Mouse (Mus musculus) limb, embryonic 12.5 days (tissue): ENCODE data around the gene Atp7b. TPM values are rescaled to one million over a fixed set of nuclear protein-coding genes. Genes with fewer than 3 reads are reported as not detected.

Experiments
- ATAC-seq: fragments of 200-750 bp; cut with Nextera tagmentation; 2 replicates; pipeline ENCODE4 v1.8.0; 2017; ENCODE audit warnings: low read depth, moderate TSS enrichment; ENCODE audit not compliant: insufficient number of reproducible peaks, insufficient read depth, low FRiP score, low TSS enrichment
- H3K27ac ChIP-seq: fragments of 300-500 bp; sonication (generic); 2 replicates; pipeline ENCODE4 v1.5.1; 2016; ENCODE audit warnings: mild to moderate bottlenecking, moderate library complexity
- H3K27me3 ChIP-seq: fragments of 300-500 bp; sonication (generic); 2 replicates; pipeline ENCODE4 v1.6.1; 2016; ENCODE audit warnings: mild to moderate bottlenecking, moderate library complexity
- H3K36me3 ChIP-seq: fragments of 300-500 bp; sonication (generic); 2 replicates; pipeline ENCODE4 v1.6.1; 2016; ENCODE audit warnings: mild to moderate bottlenecking, moderate library complexity
- H3K4me1 ChIP-seq: fragments of 300-500 bp; sonication (generic); replicated peaks from 2 replicates; pipeline ENCODE4 v1.6.1; 2016
- H3K4me2 ChIP-seq: fragments of 300-500 bp; sonication (generic); 2 replicates; pipeline ENCODE4 v1.6.1; 2016; ENCODE audit warnings: mild to moderate bottlenecking, moderate library complexity
- H3K4me3 ChIP-seq: fragments of 300-500 bp; sonication (generic); replicated peaks from 2 replicates; pipeline ENCODE4 v1.5.1; 2016; ENCODE audit warnings: mild to moderate bottlenecking
- H3K9ac ChIP-seq: fragments of 300-500 bp; sonication (generic); replicated peaks from 2 replicates; pipeline ENCODE4 v1.6.1; 2016; ENCODE audit warnings: mild to moderate bottlenecking, moderate library complexity
- H3K9me3 ChIP-seq: fragments of 300-500 bp; sonication (generic); 2 replicates; pipeline ENCODE4 v1.6.1; 2016; ENCODE audit warnings: mild to moderate bottlenecking, moderate library complexity
- WGBS: fragments of 180-500 bp; shearing (Covaris S2); methylation state at CpG from one replicate; pipeline ENCODE4 v1.1.7; 2016; 5-methylcytosine and 5-hydroxymethylcytosine counted together
- polyA plus RNA-seq: library from polyadenylated mRNA; unstranded; fragments of >200 nt; fragmentation: Nextera tagmentation; extraction: Ambion mirVana; gene quantifications from 2 replicates; pipeline ENCODE4 v1.2.1, GENCODE M21; 2016

Gene Atp7b
- polyA plus RNA-seq, 1 experiment from 2014 or later: 0.97 TPM

- ATAC-seq: no peak
These were observed 5.2 kb downstream of the Atp7b start for GRCm38 (mm10) chr8:22054674-22055491.

GRCm38 (mm10) chr8:22047699-22048464 lies 12.2 kb downstream of the Atp7b start:
- H3K4me2 ChIP-seq: no peak overlapping the region
- ATAC-seq: peak; percentile 42; the same call in 1 of the 2 replicates

More at GRCm38 (mm10) chr8:22054674-22055491, 5.2 kb downstream of the Atp7b start:
- H3K4me2 ChIP-seq: no peak overlapping the region
- H3K9ac ChIP-seq: no peak overlapping the region
- WGBS: 84% methylated on average over 12 of the region's 12 CpGs
- H3K36me3 ChIP-seq: no peaks in the 10 kb centered on the region
- H3K4me1 ChIP-seq: no peaks in the 10 kb centered on the region
- H3K27ac ChIP-seq: no peak overlapping the region
- H3K27me3 ChIP-seq: peaks cover 28% of the 10 kb centered on the region
- no peaks in the 10 kb centered on the region for H3K9me3 ChIP-seq
- no peak overlapping the region for H3K4me3 ChIP-seq

GRCm38 (mm10) chr8:22043706-22044105 lies 16.4 kb downstream of the Atp7b start:
- Histone ChIP-seq H3K36me3 (no peaks in the 10 kb centered on the region), H3K4me1 (no peaks in the 10 kb centered on the region; the same call in 1 of the 2 replicates), H3K27me3 (peaks cover 18% of the 10 kb centered on the region), H3K27ac (no peak overlapping the region), H3K9me3 (no peaks in the 10 kb centered on the region), H3K4me2 (no peak overlapping the region), H3K4me3 (no peak overlapping the region), H3K9ac (no peak overlapping the region)
- 48% methylated on average over 12 of the region's 12 CpGs for WGBS
- no peak for ATAC-seq

More at GRCm38 (mm10) chr8:22047699-22048464, 12.2 kb downstream of the Atp7b start:
- H3K9me3 ChIP-seq: no peaks in the 10 kb centered on the region
- H3K4me3 ChIP-seq: no peak overlapping the region
- no peaks in the 10 kb centered on the region for H3K27me3 ChIP-seq
- H3K27ac ChIP-seq: no peak overlapping the region
- 54% methylated on average over 2 of the region's 2 CpGs for WGBS
- no peaks in the 10 kb centered on the region for H3K36me3 ChIP-seq
- H3K4me1 ChIP-seq: no peaks in the 10 kb centered on the region; the same call in 1 of the 2 replicates
- no peak overlapping the region for H3K9ac ChIP-seq

- Histone ChIP-seq H3K9ac (no peak overlapping the region), H3K4me2 (no peak overlapping the region), H3K4me3 (no peak overlapping the region), H3K27me3 (peaks cover 18% of the 10 kb centered on the region), H3K4me1 (no peaks in the 10 kb centered on the region; the same call in 1 of the 2 replicates), H3K27ac (no peak overlapping the region), H3K9me3 (no peaks in the 10 kb centered on the region), H3K36me3 (no peaks in the 10 kb centered on the region)
- ATAC-seq: no peak
- 88% methylated on average over 3 of the region's 3 CpGs for WGBS
These were observed 17.6 kb downstream of the Atp7b start for GRCm38 (mm10) chr8:22042515-22042914.

DNA sequence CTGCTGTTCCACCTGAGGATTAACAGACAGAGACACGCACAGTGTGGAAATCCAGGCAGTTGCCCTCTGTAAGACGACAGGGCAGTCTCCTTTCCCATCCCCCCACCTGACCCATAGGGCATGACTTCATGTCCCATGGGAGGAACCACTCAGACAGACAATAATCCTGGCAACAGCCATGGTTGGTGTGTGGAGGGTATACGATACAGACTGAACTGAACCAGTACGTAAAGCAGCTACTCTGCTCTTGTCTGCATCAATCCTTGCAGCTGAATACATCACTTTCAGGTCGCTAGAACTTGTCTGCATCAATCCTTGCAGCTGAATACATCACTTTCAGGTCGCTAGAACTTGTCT lies 20.0 kb downstream of the Atp7b start:
- no peak overlapping the region for H3K4me2 ChIP-seq
- WGBS: 49% methylated on average over 6 of the region's 6 CpGs
- H3K4me3 ChIP-seq: no peak overlapping the region
- no peaks in the 10 kb centered on the region for H3K9me3 ChIP-seq
- H3K27me3 ChIP-seq: peaks cover 18% of the 10 kb centered on the region
- H3K27ac ChIP-seq: no peak overlapping the region
- no peak overlapping the region for H3K9ac ChIP-seq
- H3K4me1 ChIP-seq: no peaks in the 10 kb centered on the region; the same call in 1 of the 2 replicates
- ATAC-seq: no peak
- H3K36me3 ChIP-seq: no peaks in the 10 kb centered on the region

DNA sequence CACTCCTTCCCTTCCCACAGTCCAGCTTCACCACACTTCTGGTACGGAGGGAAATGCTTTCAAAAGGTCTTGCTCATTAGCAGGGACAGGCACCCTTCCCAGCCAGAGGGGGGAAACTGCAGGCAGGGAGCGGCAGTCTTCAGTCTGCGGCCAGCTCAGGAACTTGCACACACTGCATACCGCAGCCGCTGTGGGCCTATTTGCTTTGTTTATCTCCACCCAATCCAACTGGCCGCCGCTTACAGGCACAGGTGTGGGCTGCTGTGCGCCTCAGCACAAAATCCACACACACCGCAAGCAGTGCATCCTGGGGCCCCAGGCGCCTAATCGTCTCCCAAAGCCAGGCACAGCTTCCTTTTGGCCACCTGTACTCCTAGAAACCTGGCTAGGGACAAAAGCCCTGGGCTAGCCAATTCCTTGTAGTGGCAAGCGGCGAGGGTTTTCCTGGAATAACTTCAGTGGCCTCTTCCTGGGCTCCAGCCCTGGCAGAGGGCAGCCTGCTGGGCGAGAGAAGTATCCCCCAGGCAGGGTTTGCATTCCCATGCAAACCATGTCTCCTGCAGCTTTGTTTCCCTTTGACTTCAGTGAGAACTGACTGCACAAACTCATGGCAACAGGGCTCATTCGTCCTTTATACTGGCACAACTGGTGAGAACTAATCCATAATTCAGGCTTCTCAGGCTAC lies 20.5 kb downstream of the Atp7b start:
- no peaks in the 10 kb centered on the region; the same call in 1 of the 2 replicates for H3K4me1 ChIP-seq
- H3K27ac ChIP-seq: no peak overlapping the region
- H3K36me3 ChIP-seq: no peaks in the 10 kb centered on the region
- H3K9me3 ChIP-seq: no peaks in the 10 kb centered on the region
- no peak overlapping the region for H3K4me3 ChIP-seq
- no peak for ATAC-seq
- peak overlapping the region; percentile 13; the same call in 1 of the 2 replicates for H3K4me2 ChIP-seq
- 18% methylated on average over 15 of the region's 15 CpGs for WGBS
- H3K27me3 ChIP-seq: peaks cover 18% of the 10 kb centered on the region
- no peak overlapping the region for H3K9ac ChIP-seq

- Histone ChIP-seq H3K9ac (no peak overlapping the region), H3K4me2 (no peak overlapping the region), H3K9me3 (no peaks in the 10 kb centered on the region), H3K4me1 (no peaks in the 10 kb centered on the region), H3K27me3 (peaks cover 18% of the 10 kb centered on the region), H3K27ac (no peak overlapping the region), H3K36me3 (no peaks in the 10 kb centered on the region), H3K4me3 (no peak overlapping the region)
- WGBS: 78% methylated on average over 7 of the region's 7 CpGs
- ATAC-seq: no peak
These were observed 23.1 kb downstream of the Atp7b start for GRCm38 (mm10) chr8:22037022-22037421.

DNA sequence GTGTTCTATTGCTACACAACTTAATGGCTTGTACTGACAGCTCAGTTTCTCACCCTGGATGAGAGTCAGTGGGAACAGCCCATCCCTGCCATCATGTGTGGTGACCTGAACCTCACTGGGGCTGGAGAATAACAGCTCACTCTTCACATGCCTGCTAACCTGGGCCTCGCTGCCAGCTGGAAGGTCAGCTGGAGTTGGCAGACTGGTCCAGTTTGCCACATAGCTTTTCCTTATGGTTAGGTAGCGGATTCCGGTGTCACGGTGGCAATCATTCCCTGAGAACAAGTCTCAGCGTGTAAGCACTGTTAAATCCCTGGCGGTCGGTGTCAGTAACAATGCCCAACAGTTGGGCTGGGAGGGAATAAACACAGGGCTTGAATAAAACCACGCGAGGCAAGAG lies 24.0 kb downstream of the Atp7b start:
- no peak overlapping the region for H3K4me2 ChIP-seq
- ATAC-seq: no peak
- no peaks in the 10 kb centered on the region for H3K9me3 ChIP-seq
- no peaks in the 10 kb centered on the region for H3K36me3 ChIP-seq
- H3K9ac ChIP-seq: no peak overlapping the region
- peaks cover 18% of the 10 kb centered on the region for H3K27me3 ChIP-seq
- WGBS: 93% methylated on average over 9 of the region's 9 CpGs
- H3K27ac ChIP-seq: no peak overlapping the region
- H3K4me1 ChIP-seq: no peaks in the 10 kb centered on the region
- H3K4me3 ChIP-seq: no peak overlapping the region

- H3K4me1 ChIP-seq: no peaks in the 10 kb centered on the region
- WGBS: 92% methylated on average over 3 of the region's 3 CpGs
- no peak overlapping the region for H3K4me2 ChIP-seq
- no peak overlapping the region for H3K27ac ChIP-seq
- no peaks in the 10 kb centered on the region for H3K36me3 ChIP-seq
- no peak for ATAC-seq
- no peaks in the 10 kb centered on the region for H3K9me3 ChIP-seq
- no peak overlapping the region for H3K4me3 ChIP-seq
- no peak overlapping the region for H3K9ac ChIP-seq
- no peaks in the 10 kb centered on the region for H3K27me3 ChIP-seq
These were observed 29.1 kb downstream of the Atp7b start for GRCm38 (mm10) chr8:22030990-22031389.

DNA sequence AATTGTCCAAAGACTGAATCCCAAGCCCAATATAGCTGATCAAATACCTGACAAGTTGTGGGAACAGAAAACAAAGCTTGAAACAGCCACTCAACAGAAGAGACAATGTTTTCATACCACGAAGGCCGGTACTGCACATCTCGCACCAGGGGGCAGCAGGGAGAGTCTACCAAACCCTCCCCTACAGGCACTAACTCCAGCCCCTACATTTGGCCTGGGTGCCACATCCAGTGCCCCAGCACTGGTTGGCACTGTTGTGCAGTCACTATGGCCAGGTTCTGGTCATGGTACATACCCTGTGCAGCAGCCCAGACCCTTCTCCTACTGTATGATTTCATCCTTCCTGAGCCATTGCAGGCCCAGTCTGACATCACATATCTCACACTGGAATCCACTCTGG lies 31.1 kb downstream of the Atp7b start:
- Histone ChIP-seq H3K4me1 (no peaks in the 10 kb centered on the region), H3K9ac (no peak overlapping the region), H3K27me3 (no peaks in the 10 kb centered on the region), H3K4me2 (no peak overlapping the region), H3K36me3 (no peaks in the 10 kb centered on the region), H3K4me3 (no peak overlapping the region), H3K9me3 (no peaks in the 10 kb centered on the region), H3K27ac (no peak overlapping the region)
- WGBS: 97% methylated on average over 3 of the region's 3 CpGs
- ATAC-seq: no peak

DNA sequence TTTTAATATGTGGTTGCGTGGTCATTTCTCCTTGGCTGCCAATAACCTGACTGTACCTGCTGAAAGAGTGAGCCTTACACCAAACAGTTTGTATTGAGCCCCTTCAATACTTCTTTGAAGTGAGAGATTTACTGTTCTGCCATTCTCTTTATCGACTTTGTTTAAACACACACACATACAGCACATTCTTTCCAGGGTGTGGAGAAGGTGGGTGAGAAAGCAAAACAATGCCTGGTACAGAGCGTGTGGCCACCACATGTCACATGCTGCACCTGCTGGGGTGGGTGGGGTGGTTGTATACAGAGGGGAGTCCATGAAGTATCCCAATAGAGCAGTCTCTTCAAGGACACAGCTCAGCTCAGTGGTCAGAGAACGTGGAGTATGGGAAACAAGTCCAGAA lies 34.9 kb downstream of the Atp7b start:
- ATAC-seq: no peak

More for the DNA sequence above, 34.9 kb downstream of the Atp7b start:
- Histone ChIP-seq H3K4me2 (no peak overlapping the region), H3K9me3 (no peaks in the 10 kb centered on the region), H3K4me1 (no peaks in the 10 kb centered on the region), H3K27ac (no peak overlapping the region), H3K9ac (no peak overlapping the region), H3K4me3 (no peak overlapping the region), H3K27me3 (no peaks in the 10 kb centered on the region), H3K36me3 (no peaks in the 10 kb centered on the region)
- WGBS: 72% methylated on average over 4 of the region's 4 CpGs
